ENCODE assay signal across 7 mouse cellular contexts in genomic region chr11:114446075-114446616, GRCm38 (mm10).
DNase-seq lines count a peak whose midpoint lies in the region; ATAC-seq lines count a peak whose summit lies in the region.

No protein-coding gene starts in this region.

- H3K36me3 ChIP-seq in lung, embryonic 16.5 days (ENCODE audit: control insufficient read depth, insufficient read depth, low read length): no peaks in the 10 kb centered on the region
- no peaks in the 10 kb centered on the region for H3K36me3 ChIP-seq in forebrain, embryonic 13.5 days (ENCODE audit: poor library complexity, severe bottlenecking)
- H3K36me3 ChIP-seq in limb, embryonic 13.5 days: no peaks in the 10 kb centered on the region
- H3K36me3 ChIP-seq in stomach, embryonic 14.5 days (ENCODE audit: control insufficient read depth, insufficient read depth, low read length): no peaks in the 10 kb centered on the region

- peak overlapping the region; percentile 30; the same call in 1 of the 2 replicates for H3K9ac ChIP-seq in lung, embryonic 16.5 days (ENCODE audit: low read length)
- peak overlapping the region; percentile 26; the same call in 1 of the 2 replicates for H3K9ac ChIP-seq in forebrain, embryonic 13.5 days
- H3K9ac ChIP-seq in limb, embryonic 13.5 days: no peak overlapping the region
- H3K9ac ChIP-seq in stomach, embryonic 14.5 days (replicated peaks; ENCODE audit: low read depth, low read length): no peak overlapping the region

- peak overlapping the region; percentile 41; the same call in 1 of the 2 replicates for H3K4me3 ChIP-seq in lung, embryonic 16.5 days (ENCODE audit: low read length)
- H3K4me3 ChIP-seq in forebrain, embryonic 13.5 days: peak overlapping the region; percentile 22
- peak overlapping the region; percentile 37 for H3K4me3 ChIP-seq in limb, embryonic 13.5 days
- peak overlapping the region; percentile 18; the same call in 1 of the 2 replicates for H3K4me3 ChIP-seq in stomach, embryonic 14.5 days (ENCODE audit: low read depth, low read length)

- H3K4me2 ChIP-seq in lung, embryonic 16.5 days (ENCODE audit: low read depth, low read length): peak overlapping the region; percentile 55
- H3K4me2 ChIP-seq in forebrain, embryonic 13.5 days: peak overlapping the region; percentile 57
- H3K4me2 ChIP-seq in limb, embryonic 13.5 days (replicated peaks): peak overlapping the region; percentile 67
- H3K4me2 ChIP-seq in stomach, embryonic 14.5 days (replicated peaks; ENCODE audit: low read depth, low read length): peak overlapping the region; percentile 47

- ATAC-seq in lung, embryonic 16.5 days (ENCODE audit: low read depth): no peak
- no peak; the same call in 1 of the 2 replicates for ATAC-seq in forebrain, embryonic 13.5 days
- ATAC-seq in limb, embryonic 13.5 days (ENCODE audit: low FRiP score, low read depth): no peak
- no peak for ATAC-seq in stomach, embryonic 14.5 days (ENCODE audit: insufficient number of reproducible peaks, insufficient read depth, low FRiP score, low read depth)

- peak overlapping the region; percentile 52 for H3K27ac ChIP-seq in lung, embryonic 16.5 days (ENCODE audit: low read length)
- peak overlapping the region; percentile 61 for H3K27ac ChIP-seq in forebrain, embryonic 13.5 days
- H3K27ac ChIP-seq in limb, embryonic 13.5 days: peak overlapping the region; percentile 61
- H3K27ac ChIP-seq in stomach, embryonic 14.5 days (ENCODE audit: low read length): no peak overlapping the region

- 8% methylated on average over 8 of the region's 8 CpGs for WGBS in lung, embryonic 16.5 days
- WGBS in forebrain, embryonic 13.5 days: 6% methylated on average over 8 of the region's 8 CpGs
- 9% methylated on average over 8 of the region's 8 CpGs for WGBS in limb, embryonic 13.5 days
- 5% methylated on average over 8 of the region's 8 CpGs for WGBS in stomach, embryonic 14.5 days

- H3K9me3 ChIP-seq in lung, embryonic 16.5 days (ENCODE audit: control insufficient read depth, low read length): no peaks in the 10 kb centered on the region
- no peaks in the 10 kb centered on the region for H3K9me3 ChIP-seq in forebrain, embryonic 13.5 days (replicated peaks)
- no peaks in the 10 kb centered on the region for H3K9me3 ChIP-seq in limb, embryonic 13.5 days
- H3K9me3 ChIP-seq in stomach, embryonic 14.5 days (ENCODE audit: control insufficient read depth, low read depth, low read length): no peaks in the 10 kb centered on the region

- H3K27me3 ChIP-seq in lung, embryonic 16.5 days (ENCODE audit: control insufficient read depth, insufficient read depth, low read depth, low read length): no peaks in the 10 kb centered on the region; the same call in 1 of the 2 replicates
- H3K27me3 ChIP-seq in forebrain, embryonic 13.5 days: peaks cover 7% of the 10 kb centered on the region; the same call in 1 of the 2 replicates
- H3K27me3 ChIP-seq in limb, embryonic 13.5 days: peaks cover 21% of the 10 kb centered on the region
- H3K27me3 ChIP-seq in stomach, embryonic 14.5 days (ENCODE audit: control insufficient read depth, insufficient read depth, low read length): no peaks in the 10 kb centered on the region

- H3K4me1 ChIP-seq in lung, embryonic 16.5 days (replicated peaks; ENCODE audit: control insufficient read depth, insufficient read depth, low read length): peaks cover 40% of the 10 kb centered on the region
- H3K4me1 ChIP-seq in forebrain, embryonic 13.5 days: peaks cover 63% of the 10 kb centered on the region
- peaks cover 44% of the 10 kb centered on the region for H3K4me1 ChIP-seq in limb, embryonic 13.5 days
- H3K4me1 ChIP-seq in stomach, embryonic 14.5 days (ENCODE audit: control insufficient read depth, insufficient read depth, low read length): peaks cover 10% of the 10 kb centered on the region

- DNase-seq in lung, adult 18-20 months: no peak
- DNase-seq in left cerebral cortex, adult 8-10 months (ENCODE audit: low spot score in 2 of 2): no peak
- no peak for DNase-seq in B cell, adult 2 months

Comparison
In these comparisons a context has a peak if more than half of its experiments do, and no peak if none do; other contexts are left out.
1. H3K9ac ChIP-seq: peak in lung, embryonic 16.5 days (single experiment) and forebrain, embryonic 13.5 days (single experiment); none in limb, embryonic 13.5 days (single experiment) and stomach, embryonic 14.5 days (single experiment).
2. Peak in every context shown above with its lines, with median percentiles within 50 percentile points of each other: H3K4me2 ChIP-seq and H3K4me3 ChIP-seq.